Mouse (Mus musculus) erythroblast, embryonic 14.5 days (primary cell): ENCODE results near the gene Olfr311.

ENCODE experiments used
- GATA1 ChIP-seq: IDR thresholded peaks from 2 replicates; pipeline ENCODE4 v1.6.1; 2012; ENCODE audit warnings: low read length, inconsistent platforms, mixed read lengths
- TAL1 ChIP-seq: IDR thresholded peaks from 3 replicates; pipeline ENCODE4 v1.6.1; 2012; ENCODE audit warnings: low read length, inconsistent platforms, mixed read lengths

GRCm38 (mm10) chr11:58860744-58861143 lies 21.7 kb downstream of the Olfr311 start:
- TF ChIP-seq GATA1 (no peak), TAL1 (no peak)
